Mouse (Mus musculus) bone marrow macrophage, adult 2 months (primary cell): Measurements from ENCODE around the gene Dyrk1a.

Experiments used
- CTCF ChIP-seq: IDR thresholded peaks from 2 replicates; pipeline ENCODE4 v1.5.1; 2012; ENCODE audit warnings: low read depth, mild to moderate bottlenecking, low read length, moderate library complexity
- POLR2A ChIP-seq: IDR thresholded peaks from 2 replicates; pipeline ENCODE4 v1.6.1; 2012; ENCODE audit warnings: mild to moderate bottlenecking, low read depth, low read length, borderline replicate concordance

GRCm38 (mm10) chr16:94602730-94603129 lies 32.9 kb downstream of the Dyrk1a start:
- no peak for TF ChIP-seq CTCF
- no peak for TF ChIP-seq POLR2A
